Mouse (Mus musculus) intestine, postnatal 0 days (tissue): ENCODE results near the gene Ang2. TPM values are rescaled to one million over a fixed set of nuclear protein-coding genes. Genes with fewer than 3 reads are reported as not detected.
"Not testable (repeated sequence)": the region's sequence is repeated elsewhere in the genome, so short reads cannot be mapped to it uniquely, and the experiment has no call there.

Source experiments
- ATAC-seq: fragments of 200-750 bp; cut with Nextera tagmentation; 2 replicates; pipeline ENCODE4 v1.8.0; 2017; ENCODE audit warnings: mild to moderate bottlenecking, moderate TSS enrichment, moderate library complexity
- H3K27ac ChIP-seq: fragments of 300-500 bp; sonication (generic); 2 replicates; pipeline ENCODE4 v1.5.1; 2014; ENCODE audit warnings: mild to moderate bottlenecking, low read depth, low read length, moderate library complexity
- H3K27me3 ChIP-seq: fragments of 300-500 bp; sonication (generic); replicated peaks from 2 replicates; pipeline ENCODE4 v1.6.1; 2014; ENCODE audit warnings: low read length, mixed read lengths; ENCODE audit not compliant: control insufficient read depth, insufficient read depth
- H3K36me3 ChIP-seq: fragments of 300-500 bp; sonication (generic); 2 replicates; pipeline ENCODE4 v1.6.1; 2014; ENCODE audit warnings: mild to moderate bottlenecking, moderate library complexity; ENCODE audit not compliant: control insufficient read depth, insufficient read depth
- H3K4me1 ChIP-seq: fragments of 300-500 bp; sonication (generic); replicated peaks from 2 replicates; pipeline ENCODE4 v1.6.1; 2014; ENCODE audit warnings: antibody characterized with exemption, low read length, mixed read lengths; ENCODE audit not compliant: control insufficient read depth, insufficient read depth
- H3K4me2 ChIP-seq: fragments of 300-500 bp; sonication (generic); replicated peaks from 2 replicates; pipeline ENCODE4 v1.6.1; 2014; ENCODE audit warnings: low read depth, mild to moderate bottlenecking, moderate library complexity
- H3K4me3 ChIP-seq: fragments of 300-500 bp; sonication (generic); 2 replicates; pipeline ENCODE4 v1.5.1; 2014; ENCODE audit warnings: low read depth, low read length
- H3K9ac ChIP-seq: fragments of 300-500 bp; sonication (generic); 2 replicates; pipeline ENCODE4 v1.6.1; 2014; ENCODE audit warnings: mild to moderate bottlenecking, low read depth, low read length
- H3K9me3 ChIP-seq: fragments of 300-500 bp; sonication (generic); 2 replicates; pipeline ENCODE4 v1.6.1; 2016; ENCODE audit warnings: mixed run types; ENCODE audit not compliant: control insufficient read depth
- CTCF ChIP-seq: sonication (generic); IDR thresholded peaks from 2 replicates; pipeline ENCODE4 v1.5.1; 2016; ENCODE audit warnings: low read depth, mild to moderate bottlenecking, control low read depth, antibody characterized with exemption, moderate library complexity
- WGBS: fragments of 180-500 bp; shearing (Covaris S2); extraction: QIAGEN DNeasy Blood & Tissue Kit; methylation state at CpG from one replicate; pipeline ENCODE4 v1.1.7; 2014; 5-methylcytosine and 5-hydroxymethylcytosine counted together
- polyA plus RNA-seq: library from polyadenylated mRNA; unstranded; fragments of >200 nt; fragmentation: Nextera tagmentation; extraction: Ambion mirVana; gene quantifications from 2 replicates; pipeline ENCODE4 v1.2.1, GENCODE M21; 2015

The Ang2 gene
- polyA plus RNA-seq, 1 experiment from 2014 or later: not detected

DNA sequence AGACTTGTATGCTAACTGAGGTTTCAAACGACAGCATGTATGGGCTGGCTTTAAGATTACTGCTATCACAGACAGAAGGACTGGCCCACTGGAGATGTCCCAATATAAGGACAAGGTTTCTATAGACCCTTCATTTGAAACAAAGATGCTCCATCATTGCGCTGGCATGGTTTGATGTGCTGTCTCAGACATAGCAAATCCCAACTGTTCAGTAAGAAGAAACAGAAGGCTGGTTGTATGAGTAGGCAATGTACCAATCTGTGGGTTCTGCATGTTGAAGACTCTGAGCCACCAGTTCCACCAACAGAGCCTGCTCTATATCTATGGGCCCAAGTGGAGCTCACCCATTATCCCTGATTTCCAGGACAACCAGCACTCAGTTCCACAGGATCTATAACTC, 4.2 kb upstream of the Ang2 start, which contains the start of gene Ear14:
Gene Ear14 (plus strand): TSS at position 277 of the 400 bp plus-strand sequence.
- Histone ChIP-seq H3K27ac (no peak within 1 kb of the TSS), H3K36me3 (no peaks in the 10 kb centered on the region), H3K4me2 (no peak within 1 kb of the TSS), H3K27me3 (no peaks in the 10 kb centered on the region), H3K4me3 (no peak within 1 kb of the TSS), H3K9ac (no peak within 1 kb of the TSS), H3K9me3 (no peaks in the 10 kb centered on the region), H3K4me1 (no peaks in the 10 kb centered on the region)
- no peak for TF ChIP-seq CTCF
- WGBS: 84% methylated on average over 2 of the region's 2 CpGs
- ATAC-seq: no peak

DNA sequence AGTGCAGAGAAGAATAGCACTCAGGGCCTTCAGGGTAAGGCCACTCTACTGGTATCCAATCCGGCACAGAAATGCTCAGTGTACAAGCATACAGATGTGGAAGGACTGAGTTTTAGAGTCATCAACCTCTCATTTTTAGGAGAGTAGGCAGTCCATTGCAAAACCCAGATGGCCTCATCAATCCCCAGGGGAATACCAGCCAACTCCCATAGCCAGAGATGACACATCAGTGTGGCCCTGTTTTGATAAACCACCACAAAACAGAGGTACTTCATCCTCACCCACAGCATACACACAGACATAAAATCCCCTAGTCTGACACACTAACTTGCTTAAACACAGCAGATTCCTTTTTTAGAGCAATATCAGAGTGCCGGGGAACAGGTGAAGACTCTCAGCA, 1.5 kb upstream of the Ang2 start:
- 91% methylated on average over 2 of the region's 2 CpGs for WGBS
- H3K4me1 ChIP-seq: no peaks in the 10 kb centered on the region
- no peaks in the 10 kb centered on the region for H3K27me3 ChIP-seq
- H3K9me3 ChIP-seq: no peaks in the 10 kb centered on the region
- no peak for ATAC-seq
- no peak overlapping the region for H3K4me3 ChIP-seq
- H3K4me2 ChIP-seq: no peak overlapping the region
- no peak for TF ChIP-seq CTCF
- H3K9ac ChIP-seq: no peak overlapping the region
- no peaks in the 10 kb centered on the region for H3K36me3 ChIP-seq
- H3K27ac ChIP-seq: no peak overlapping the region

DNA sequence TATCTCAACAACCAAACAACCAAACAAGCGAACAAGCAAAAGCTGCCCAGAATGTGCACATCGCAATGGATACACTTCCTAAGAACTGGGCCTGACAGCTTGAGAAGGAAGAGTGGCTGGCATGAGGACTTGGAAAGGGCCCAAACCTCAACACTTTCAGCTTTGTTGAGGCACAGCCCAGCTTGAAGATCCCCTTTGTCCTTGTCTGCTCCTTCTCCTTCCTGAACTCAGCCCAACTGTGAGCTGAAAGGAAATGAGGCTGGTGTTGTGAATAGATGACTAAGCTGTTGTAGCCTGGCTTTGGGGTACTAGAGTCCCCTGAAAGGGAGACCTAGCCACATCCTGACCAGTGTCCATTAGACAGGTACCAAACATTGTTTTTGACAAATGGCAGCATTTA, 1.1 kb upstream of the Ang2 start:
- 94% methylated on average over 2 of the region's 2 CpGs for WGBS
- no peak overlapping the region for H3K4me3 ChIP-seq
- H3K4me2 ChIP-seq: no peak overlapping the region
- H3K27ac ChIP-seq: no peak overlapping the region
- no peak overlapping the region for H3K9ac ChIP-seq
- TF ChIP-seq CTCF: no peak
- no peaks in the 10 kb centered on the region for H3K36me3 ChIP-seq
- H3K4me1 ChIP-seq: no peaks in the 10 kb centered on the region
- no peaks in the 10 kb centered on the region for H3K27me3 ChIP-seq
- no peak for ATAC-seq
- H3K9me3 ChIP-seq: no peaks in the 10 kb centered on the region

DNA sequence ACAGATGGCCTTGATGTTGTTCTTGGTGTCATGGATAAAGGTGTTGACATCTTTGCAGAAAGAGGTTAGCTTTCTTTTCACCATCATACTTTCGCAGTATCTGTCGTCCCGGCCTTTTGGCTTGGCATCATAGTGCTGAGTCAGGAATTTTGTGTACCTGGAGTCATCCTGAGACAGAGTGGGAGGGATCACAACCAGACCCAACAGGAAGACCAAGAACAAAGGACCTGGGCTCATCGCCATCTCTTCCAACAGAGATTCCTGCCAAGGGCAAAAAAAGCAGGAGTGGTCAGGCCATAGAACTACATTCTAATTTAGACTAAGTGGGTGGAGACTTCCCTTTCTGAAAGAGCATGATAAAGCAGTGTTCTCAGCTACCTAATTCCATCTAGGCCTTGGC, 3.3 kb downstream of the Ang2 start:
- H3K9ac ChIP-seq: no peak overlapping the region
- no peak for ATAC-seq
- no peaks in the 10 kb centered on the region for H3K36me3 ChIP-seq
- H3K4me3 ChIP-seq: no peak overlapping the region
- no peaks in the 10 kb centered on the region for H3K4me1 ChIP-seq
- 89% methylated on average over 4 of the region's 4 CpGs for WGBS
- H3K4me2 ChIP-seq: no peak overlapping the region
- TF ChIP-seq CTCF: no peak
- H3K27me3 ChIP-seq: no peaks in the 10 kb centered on the region
- H3K9me3 ChIP-seq: no peaks in the 10 kb centered on the region
- H3K27ac ChIP-seq: no peak overlapping the region

DNA sequence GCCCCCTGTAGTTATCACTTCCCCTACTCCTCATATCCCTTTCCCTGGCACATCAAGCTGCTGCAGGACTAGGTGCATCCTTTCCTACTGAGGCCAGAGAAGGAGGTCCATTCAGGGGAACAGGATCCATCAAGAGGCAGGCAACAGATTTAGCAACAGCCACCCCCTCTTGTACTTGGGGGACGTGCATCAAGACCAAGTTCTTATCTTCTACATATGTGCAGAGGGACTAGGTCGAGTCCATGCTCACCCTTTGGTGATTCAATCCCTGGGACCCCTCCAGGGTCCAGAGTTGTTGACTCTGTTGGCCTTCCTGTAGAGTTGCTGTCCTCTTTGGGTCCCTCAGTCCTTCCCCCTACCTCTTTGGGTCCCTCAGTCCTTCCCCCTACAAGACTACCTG, 17.9 kb downstream of the Ang2 start:
- H3K4me3 ChIP-seq, H3K4me1 ChIP-seq, H3K27me3 ChIP-seq, H3K9ac ChIP-seq, H3K27ac ChIP-seq, ATAC-seq, H3K36me3 ChIP-seq, H3K9me3 ChIP-seq, H3K4me2 ChIP-seq: not testable (repeated sequence)
- 73% methylated on average over 2 of the region's 2 CpGs for WGBS

DNA sequence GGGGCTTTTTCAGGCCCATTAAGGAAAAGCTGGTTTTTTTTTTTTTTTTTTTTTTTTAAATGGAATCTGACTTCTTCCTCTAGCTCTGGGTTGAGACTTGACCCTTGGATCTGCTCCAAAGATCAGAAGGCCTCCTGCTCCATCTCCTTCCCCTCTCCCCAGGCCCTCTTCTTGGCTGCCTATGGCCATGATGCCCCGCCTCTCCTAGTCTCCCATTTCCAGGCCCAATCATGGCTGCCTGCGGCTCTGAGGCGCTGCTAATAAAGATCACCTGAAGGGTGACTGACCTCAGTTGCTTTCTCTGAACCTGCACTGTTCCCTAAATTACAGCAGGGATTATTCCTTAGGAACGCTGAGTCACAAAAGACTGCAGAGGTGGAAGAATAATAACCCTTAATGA, 25.1 kb downstream of the Ang2 start:
- no peak overlapping the region for H3K4me2 ChIP-seq
- H3K4me3 ChIP-seq: no peak overlapping the region
- no peak for TF ChIP-seq CTCF
- H3K27ac ChIP-seq: no peak overlapping the region
- H3K4me1 ChIP-seq: no peaks in the 10 kb centered on the region
- H3K27me3 ChIP-seq: no peaks in the 10 kb centered on the region
- H3K9ac ChIP-seq: no peak overlapping the region
- H3K36me3 ChIP-seq: no peaks in the 10 kb centered on the region
- 60% methylated on average over 4 of the region's 4 CpGs for WGBS
- no peaks in the 10 kb centered on the region for H3K9me3 ChIP-seq
- ATAC-seq: 0 out of 2 replicates have a peak, but pooled peaks have one; percentile 43

DNA sequence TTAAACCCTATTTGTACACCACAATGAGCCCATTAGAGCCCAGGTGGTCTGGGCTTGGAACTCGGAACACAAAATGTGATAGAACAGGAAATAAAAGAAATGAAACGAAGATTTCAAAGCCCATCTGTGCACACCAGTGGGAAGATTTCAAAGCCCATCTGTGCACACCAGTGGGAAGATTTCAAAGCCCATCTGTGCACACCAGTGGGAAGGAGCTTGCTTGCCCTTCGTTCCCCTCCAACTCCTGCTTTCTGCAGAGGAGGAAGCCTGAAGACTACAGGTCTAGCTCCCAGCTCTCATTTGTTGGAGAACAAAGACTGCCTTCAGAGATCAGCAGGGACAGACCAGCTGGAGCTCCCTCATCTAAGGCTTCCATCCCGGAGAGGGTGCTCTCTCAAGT, 26.0 kb downstream of the Ang2 start:
- H3K4me1 ChIP-seq, H3K36me3 ChIP-seq, H3K4me3 ChIP-seq, ATAC-seq, H3K27ac ChIP-seq, H3K27me3 ChIP-seq, H3K9ac ChIP-seq, H3K9me3 ChIP-seq, H3K4me2 ChIP-seq: not testable (repeated sequence)
- 67% methylated on average over 4 of the region's 4 CpGs for WGBS
